Mouse (Mus musculus): ENCODE results near the gene Ccdc78.

Gene Ccdc78

DNA sequence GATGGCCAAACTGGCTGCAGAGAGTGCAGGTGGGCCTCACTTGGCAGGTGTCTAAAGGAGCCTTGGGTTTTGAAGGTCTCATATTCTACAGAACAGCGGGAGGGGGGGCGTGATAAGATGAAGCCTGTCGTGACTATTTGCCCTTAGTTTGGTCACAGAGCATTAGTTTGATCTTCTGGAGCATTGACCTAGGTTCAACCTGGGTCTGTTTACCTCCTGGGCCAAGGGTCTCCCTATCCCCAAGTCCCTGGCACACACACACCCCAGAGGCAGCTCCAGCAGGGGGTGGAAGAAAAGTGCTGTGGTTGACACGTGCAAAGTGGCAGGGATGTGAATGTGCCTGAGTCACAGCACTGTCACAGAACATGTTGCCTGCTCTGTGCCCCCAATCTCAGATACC, 24.5 kb downstream of the Ccdc78 start:
- DNase-seq (ENCODE audit: low spot score in 2 of 2) = no peak

DNA sequence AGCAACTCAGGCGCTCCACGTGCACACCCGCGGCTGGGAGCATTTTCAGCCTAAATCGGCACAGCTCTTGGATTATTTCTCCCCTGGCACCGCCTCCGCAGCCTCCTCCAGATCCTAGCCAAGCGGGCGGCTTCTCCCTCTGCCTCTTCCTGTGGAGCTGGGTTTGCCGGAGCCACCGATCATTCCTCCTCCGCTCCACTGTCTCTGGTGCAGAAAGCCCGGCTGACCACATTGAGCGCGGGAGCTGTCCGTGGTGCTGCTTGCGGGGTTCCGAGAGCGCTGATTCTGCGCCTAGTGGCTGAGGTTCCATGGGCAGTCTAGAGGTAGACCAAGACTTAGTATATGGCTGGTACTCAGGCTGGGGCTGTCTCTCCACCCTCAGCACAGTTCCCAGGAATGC, 27.1 kb downstream of the Ccdc78 start:
- peak; percentile 79 to 91 for DNase-seq (ENCODE audit: low spot score in 2 of 2)

DNA sequence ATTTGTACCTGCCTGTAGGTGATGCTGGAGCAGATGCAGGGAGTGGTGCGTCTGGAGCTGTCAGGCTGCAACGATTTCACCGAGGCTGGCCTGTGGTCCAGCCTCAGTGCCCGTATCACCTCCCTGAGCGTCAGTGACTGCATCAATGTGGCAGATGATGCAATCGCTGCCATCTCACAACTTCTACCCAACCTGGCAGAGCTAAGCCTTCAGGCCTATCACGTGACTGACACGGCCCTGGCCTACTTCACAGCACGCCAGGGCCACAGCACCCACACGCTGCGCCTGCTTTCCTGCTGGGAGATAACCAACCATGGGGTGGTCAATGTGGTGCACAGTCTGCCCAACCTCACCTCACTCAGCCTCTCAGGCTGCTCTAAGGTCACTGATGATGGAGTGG, 31.3 kb downstream of the Ccdc78 start:
- no peak for DNase-seq (ENCODE audit: low spot score in 2 of 2)

DNA sequence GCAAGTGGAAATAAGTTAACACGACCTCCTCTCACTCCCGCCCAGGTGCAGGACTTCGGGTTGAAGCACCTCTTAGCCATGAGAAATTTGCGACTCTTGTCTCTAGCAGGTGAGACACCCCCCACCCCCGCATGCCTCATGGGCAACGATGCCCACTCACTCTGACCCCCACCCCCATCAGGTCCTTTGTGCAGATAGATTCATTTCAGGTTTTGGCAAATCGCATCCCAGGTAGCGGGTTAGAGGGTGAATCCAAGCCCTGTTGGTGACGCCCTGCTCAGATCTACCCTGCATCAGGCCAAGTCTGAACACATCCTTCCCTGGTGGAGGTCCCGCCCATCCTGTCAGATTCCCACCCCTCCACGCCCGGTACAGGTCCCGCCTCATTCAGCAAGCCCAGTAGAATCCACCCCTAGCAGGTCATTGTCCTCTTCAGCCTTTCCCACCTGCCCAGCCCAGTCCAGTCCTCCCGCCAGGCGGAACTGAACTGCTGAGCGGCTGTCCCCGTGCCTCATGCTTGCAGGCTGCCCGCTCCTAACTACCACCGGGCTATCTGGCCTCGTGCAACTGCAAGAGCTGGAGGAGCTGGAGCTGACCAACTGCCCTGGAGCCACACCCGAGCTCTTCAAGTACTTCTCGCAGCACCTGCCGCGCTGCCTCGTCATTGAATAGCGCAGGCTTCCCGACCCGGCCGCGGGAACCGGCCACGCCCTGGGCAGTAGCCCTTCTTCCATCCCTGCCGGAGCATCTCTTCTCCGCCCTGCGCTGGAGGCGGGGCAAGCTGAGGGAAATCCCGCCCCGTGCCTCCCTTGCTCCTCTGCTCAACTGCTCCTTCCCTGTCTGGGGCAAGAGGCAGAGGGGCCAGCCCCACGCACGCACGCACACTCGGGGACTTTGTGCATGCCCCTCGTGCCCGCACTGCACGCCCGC, 32.7 kb downstream of the Ccdc78 start:
- no peak for DNase-seq (ENCODE audit: low spot score in 2 of 2)

DNA sequence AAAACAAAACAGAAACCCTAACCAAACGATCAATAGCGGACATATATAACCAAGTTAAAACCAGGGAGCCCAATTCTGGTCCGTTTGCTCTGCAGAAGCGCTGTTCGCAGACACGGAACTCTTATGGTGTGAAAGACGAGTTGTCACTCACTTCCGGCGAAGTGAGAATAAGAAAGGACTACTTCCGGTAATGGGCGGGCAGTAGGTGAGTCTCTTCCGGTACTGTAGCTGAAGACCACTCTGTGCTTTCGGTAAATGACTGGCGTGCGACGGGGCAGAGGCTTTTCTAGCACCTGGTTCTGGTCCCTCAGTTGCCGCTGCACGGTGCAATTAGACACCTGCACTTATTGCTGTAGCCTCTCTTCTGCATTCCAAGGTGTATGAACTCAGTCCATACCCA, 37.1 kb downstream of the Ccdc78 start, which contains the start of gene Wdr24:
TSS of gene Wdr24 (plus strand) at position 176 of the 400 bp plus-strand sequence.
- peak in 1 of 2 experiments; percentile 87 for DNase-seq (ENCODE audit: low spot score in 2 of 2)

DNA sequence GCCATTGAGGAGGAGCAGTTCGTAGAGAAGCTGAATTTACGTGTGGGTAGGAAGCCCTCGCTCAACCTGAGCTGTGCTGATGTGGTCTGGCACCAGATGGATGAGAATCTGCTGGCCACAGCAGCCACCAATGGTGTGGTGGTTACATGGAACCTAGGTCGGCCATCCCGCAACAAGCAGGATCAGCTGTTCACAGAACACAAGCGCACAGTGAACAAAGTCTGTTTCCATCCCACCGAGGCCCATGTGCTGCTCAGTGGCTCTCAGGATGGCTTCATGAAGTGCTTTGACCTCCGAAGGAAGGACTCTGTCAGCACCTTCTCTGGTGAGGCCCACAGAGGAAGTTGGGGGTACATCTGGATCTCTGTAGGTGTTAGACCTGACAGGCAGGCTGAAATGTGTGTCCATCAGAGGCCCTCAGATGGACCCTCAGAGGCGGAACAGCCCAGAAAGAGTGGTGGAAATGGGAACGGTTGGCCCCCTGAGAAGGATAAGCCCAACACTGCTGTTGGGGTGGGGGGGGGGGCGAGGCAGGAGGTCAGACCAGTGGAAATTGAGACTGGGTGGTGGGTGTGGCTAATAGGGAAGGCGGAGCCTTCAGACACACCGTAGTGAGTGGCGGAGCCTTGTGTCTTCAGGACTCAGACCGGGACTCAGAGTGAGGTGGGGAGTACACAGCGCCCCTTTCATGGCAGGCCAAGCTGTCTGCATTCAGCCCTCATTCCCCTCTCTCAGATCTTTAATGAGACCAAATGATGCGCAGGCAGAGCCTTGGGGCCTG, 38.2 kb downstream of the Ccdc78 start:
- DNase-seq (ENCODE audit: low spot score in 2 of 2) = no peak

DNA sequence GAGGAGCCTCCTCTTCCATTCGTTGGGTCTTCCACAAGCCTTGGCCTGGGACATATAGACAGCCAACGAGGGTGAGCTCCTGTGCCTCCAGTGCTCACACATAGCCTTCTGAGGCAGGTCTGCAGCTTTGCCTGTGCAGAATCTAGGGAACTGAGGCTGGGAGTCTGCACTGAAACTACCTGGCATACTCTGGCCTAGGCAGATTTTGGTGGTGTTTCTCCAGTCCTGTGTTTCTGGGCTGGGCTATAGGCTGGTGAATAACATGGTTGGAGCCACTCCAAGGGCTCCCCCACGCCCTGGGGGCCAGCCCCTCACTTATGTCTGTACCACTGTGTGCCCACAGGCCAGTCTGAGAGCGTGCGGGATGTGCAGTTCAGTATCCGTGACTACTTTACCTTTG, 38.9 kb downstream of the Ccdc78 start:
- no peak for DNase-seq (ENCODE audit: low spot score in 2 of 2)

DNA sequence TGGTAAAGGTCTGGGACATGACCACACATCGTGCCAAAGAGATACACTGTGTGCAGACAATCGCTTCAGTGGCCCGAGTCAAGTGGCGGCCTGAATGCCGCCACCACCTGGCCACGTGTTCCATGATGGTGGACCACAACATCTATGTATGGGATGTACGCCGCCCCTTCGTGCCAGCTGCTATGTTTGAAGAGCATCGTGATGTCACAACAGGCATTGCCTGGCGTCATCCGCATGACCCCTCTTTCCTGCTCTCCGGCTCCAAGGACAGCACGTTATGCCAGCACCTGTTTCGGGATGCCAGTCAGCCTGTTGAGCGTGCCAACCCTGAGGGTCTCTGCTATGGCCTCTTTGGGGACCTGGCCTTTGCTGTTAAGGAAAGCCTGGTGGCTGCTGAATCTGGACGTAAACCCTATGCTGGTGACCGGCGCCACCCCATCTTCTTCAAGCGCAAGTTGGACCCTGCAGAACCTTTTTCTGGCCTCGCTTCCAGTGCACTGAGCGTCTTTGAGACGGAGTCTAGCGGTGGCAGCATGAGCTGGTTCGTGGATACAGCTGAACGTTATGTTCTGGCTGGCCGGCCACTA, 39.7 kb downstream of the Ccdc78 start:
- no peak for DNase-seq (ENCODE audit: low spot score in 2 of 2)

DNA sequence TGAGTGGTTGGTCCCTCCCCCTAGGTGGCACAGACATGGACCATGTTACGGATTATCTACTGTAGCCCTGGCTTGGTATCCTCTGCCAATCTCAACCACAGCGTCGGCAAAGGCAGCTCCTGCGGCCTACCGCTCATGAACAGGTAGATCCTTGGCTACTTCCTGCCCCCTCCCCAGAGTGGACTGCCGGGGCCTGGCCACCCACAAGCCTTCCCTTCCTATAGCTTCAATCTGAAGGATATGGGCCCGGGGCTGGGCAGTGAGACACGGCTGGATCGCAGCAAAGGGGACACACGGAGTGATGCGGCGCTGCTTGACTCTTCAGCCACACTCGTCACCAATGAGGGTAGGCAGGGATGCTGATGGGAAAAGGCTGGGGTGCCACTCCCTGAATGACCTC, 40.6 kb downstream of the Ccdc78 start:
- no peak for DNase-seq (ENCODE audit: low spot score in 2 of 2)

DNA sequence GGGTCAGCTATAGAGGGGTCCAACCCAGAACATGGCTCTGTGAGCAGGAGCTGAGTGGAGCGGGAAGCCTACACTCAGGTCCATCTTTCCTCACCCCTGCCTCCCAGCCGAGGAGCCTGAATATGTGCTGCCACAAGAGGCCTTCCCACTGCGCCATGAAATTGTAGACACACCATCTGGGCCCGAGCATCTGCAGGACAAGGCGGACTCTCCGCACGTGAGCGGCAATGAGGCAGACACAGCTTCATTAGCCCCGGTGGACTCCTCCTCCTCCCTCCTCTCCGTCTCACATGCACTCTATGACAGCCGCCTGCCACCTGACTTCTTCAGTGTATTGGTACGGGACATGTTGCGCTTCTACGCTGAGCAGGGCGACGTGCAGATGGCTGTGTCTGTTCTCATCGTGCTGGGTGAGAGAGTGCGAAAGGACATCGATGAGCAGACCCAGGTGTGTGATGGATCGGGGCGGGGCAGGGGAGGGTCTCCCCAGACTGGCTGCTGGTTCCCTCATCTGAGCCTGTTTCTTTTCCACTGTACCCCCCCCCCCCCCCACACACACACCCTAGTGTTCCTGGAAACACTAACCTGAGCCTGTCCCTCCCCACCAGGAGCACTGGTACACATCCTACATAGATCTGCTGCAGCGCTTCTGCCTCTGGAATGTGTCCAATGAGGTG, 41.3 kb downstream of the Ccdc78 start:
- DNase-seq (ENCODE audit: low spot score in 2 of 2) = no peak

DNA sequence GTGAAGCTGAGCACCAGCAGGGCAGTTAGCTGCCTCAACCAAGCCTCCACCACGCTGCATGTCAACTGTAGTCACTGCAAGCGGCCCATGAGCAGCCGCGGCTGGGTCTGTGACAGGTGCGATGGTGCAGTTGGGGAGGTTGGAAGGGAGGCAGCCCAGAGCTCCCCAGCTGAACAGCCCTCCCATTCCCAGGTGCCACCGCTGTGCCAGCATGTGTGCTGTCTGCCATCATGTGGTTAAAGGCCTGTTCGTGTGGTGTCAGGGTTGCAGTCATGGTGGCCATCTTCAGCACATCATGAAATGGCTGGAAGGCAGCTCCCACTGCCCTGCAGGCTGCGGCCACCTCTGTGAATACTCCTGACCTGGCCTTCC, 41.8 kb downstream of the Ccdc78 start:
- DNase-seq (ENCODE audit: low spot score in 2 of 2) = no peak

DNA sequence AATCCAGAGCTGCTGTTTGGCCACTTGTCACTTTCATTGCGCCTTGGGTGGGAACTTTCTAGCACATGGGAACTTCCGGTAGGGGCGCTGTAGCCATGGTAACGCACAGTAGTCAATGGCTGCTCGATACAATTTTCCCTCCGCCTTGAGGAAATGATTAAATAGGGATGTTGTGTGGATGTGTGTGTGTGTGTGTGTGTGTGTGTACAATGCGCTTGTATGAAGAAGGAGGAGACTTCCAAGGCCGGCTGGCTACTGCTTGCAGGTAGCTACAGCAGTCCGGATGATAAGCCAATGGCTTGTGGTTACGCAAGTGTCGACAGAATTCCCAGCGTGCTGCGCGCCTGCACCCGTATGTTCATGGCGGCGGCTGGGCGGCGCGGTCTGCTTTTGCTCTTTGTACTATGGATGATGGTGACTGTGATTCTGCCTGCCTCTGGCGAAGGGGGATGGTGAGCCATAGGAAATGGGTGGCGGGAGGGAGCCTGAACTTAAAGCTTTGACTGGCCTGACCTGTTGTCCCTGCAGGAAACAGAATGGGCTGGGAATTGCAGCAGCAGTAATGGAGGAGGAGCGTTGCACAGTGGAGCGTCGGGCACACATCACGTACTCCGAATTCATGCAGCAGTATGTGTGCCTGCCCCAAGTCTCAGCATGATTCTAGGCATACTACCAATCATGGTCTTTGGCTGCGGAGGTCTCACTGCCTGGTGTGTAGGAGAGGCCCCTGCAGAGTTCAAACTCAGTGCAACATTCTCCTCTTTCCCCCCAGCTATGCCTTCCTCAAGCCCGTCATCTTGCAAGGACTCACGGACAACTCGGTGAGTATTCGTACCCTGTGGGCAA, 42.6 kb downstream of the Ccdc78 start, which contains the start of gene Jmjd8:
TSS of gene Jmjd8 (plus strand) at position 156 of the 846 bp plus-strand sequence.
- DNase-seq (ENCODE audit: low spot score in 2 of 2) = peak in 1 of 2 experiments; percentile 84

DNA sequence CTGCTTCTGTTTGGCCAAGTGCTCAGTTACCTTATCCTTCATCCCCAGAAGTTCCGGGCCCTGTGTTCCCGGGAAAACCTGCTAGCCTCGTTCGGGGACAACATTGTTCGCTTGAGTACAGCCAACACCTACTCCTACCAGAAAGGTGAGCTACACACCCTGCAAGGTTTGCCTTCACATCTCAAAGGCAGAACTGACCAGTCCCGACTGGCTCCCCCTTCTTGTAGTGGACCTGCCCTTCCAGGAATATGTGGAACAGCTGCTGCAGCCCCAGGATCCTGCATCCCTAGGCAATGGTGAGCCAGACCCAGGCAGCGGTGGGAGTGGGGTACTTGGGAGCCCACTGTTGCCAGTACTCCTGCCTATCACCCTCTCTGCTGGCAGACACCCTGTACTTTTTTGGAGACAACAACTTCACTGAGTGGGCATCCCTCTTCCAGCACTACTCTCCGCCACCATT, 43.2 kb downstream of the Ccdc78 start:
- no peak for DNase-seq (ENCODE audit: low spot score in 2 of 2)

DNA sequence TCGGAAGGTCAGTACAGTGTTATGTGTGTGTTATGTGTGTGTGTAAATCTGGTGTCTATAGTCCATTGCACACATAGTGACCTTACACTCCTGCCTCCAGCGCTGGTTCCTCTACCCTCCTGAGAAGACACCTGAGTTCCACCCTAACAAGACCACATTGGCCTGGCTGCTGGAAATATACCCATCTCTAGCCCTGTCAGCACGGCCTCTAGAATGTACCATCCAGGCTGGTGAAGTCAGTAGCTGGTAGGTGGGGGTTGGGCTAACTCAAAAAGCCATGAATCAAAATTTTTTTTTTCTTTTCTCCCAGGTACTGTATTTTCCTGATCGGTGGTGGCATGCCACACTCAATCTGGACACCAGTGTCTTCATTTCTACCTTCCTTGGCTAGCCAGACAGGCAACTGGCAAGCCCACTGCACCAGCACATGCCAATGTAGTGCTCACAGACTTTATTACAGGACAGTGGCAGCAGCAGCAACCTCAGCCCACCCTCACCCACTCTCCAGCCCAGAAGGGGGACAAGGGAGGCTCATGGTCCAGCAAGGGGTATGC, 43.9 kb downstream of the Ccdc78 start:
- DNase-seq (ENCODE audit: low spot score in 2 of 2) = no peak

DNA sequence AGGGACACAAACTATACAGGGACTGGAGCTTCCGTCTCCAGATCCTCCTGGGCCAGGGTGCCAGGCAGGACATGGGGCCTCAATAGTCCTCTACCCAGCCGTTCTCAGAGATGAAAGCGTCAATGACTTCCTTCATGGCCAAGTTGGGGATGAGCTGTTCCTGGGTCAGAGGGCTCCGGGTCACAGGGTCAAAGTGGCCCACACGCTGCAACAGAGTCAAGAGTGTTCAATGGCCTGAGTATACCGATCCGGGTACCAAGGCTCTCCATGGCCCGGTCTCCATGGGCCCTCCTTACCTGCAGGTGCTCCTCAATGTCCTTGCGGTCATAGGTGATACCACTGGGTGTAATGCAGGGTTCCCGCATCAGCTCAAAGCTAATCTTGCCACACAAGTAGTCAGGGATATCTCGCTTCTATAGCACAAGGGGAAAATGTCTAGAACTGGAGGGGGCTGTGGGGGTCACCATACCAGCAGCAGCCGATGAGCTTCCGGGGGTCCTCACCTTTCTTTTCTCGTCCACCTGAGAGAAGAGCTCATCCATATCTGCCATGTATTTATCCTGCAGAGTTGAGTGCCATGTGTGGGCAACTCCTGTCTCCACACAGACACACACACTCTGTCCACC, 44.5 kb downstream of the Ccdc78 start:
- DNase-seq (ENCODE audit: low spot score in 2 of 2) = no peak

DNA sequence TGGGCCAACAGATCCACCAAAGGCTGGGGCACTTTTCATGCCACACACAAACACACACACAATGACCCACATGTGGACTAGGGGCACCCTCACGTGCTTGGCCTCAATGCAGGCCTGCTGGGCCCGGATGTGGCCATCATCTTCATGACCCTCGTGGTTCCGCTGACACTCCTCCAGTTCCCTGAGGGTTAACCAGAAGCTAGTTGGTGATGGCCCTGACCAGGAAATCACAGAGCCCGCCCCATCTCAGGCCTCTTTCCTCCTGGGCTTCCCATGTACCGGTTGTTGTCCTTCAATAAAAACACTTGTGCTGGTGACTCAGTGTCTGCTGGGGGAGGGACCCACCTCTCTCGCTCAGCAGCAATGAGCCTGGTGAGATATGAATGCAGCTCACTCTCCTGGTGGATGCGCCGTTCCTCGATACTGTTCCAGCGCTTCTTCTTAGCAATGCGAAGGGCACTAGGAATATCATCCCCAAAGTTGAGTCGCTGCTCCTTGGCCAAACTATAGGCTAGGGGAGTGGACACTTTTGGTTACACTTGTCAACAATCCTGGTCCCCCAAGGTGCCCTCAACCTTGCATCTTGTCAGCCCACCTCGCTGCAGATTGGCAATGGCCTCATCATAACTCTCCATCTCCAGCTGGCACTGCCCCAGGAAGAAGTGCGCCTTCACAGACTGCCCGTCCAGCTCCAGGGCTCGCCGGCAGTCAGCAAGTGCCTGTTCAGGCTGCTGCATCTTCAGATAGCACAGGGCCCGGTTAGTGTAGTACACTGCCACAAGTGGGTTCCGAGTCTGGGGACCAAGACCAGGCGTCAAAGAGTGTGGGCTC, 45.3 kb downstream of the Ccdc78 start:
- no peak for DNase-seq (ENCODE audit: low spot score in 2 of 2)

DNA sequence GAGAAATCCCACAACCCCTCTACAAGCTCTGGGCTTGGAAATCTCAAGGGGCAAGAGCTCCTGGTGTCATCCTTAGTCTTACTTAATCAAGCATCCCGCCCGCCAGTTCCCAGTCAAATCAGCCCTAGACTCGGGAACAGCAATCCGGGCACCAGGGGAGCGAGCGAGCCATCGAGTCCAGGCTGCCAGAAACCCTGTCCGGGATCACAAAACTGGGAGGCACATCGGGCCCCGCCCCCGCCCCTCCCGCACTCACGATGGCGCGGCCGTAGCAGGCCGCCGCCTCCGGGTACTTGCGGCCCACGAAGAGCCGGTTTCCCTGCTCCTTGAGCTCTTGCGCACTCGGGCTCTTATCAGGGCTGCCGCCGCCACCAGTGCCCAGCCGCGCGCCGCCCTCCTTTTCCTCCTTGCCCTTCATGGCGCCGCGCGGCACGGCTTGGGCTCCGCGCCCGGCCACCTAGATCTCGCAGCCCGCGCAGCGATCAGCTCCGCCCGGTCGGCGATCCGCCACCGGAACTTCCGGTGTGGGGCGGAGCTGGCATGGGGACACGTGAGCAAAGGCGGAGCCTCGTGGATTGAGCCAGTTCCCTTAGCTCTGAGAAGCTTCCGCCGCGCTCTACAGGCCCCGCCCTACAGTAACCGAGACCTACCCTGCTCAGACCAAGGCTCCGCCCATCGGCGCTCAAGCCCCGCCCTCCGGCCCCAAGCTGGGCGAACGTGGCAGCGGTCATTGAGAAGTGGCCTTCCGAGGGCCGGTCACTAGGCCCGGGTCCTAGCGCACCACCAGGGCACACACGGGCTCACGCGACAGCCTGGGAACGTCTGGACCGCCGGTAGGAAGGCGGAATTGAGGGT, 46.3 kb downstream of the Ccdc78 start:
- peak; percentile 98 to 99 for DNase-seq (ENCODE audit: low spot score in 2 of 2)

DNA sequence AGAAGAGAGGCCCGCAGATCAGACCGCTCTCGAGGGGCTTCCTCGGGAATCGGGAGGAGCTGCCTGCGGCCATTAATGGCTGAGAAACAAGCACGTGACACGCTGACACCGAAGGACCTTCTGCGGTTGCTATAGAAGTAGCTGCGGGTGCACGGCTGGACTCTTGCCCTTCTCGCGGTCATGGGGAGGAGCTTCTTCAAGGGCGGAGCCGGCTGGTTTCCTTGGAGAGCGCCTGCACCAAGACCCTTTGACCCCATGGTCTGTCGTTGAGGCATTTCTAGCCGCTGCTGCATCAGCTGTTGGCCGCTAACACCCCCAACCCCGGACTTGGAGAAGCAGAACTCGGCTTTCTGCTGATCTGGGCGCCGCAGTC, 46.9 kb downstream of the Ccdc78 start, which contains the start of gene Stub1:
TSS of gene Stub1 (minus strand) at position 114 of the 373 bp plus-strand sequence.
- peak in 1 of 2 experiments; percentile 86 for DNase-seq (ENCODE audit: low spot score in 2 of 2)

Measured in left cerebral cortex, adult 9 months (tissue).